Mouse (Mus musculus) olfactory bulb, adult 2 months (tissue): ENCODE measurements around the gene 3110082I17Rik.

ENCODE experiments used
- CTCF ChIP-seq: fragments of 200-500 bp; IDR thresholded peaks from 2 replicates; pipeline ENCODE4 v1.5.1; 2012; ENCODE audit warnings: low read depth, mild to moderate bottlenecking, low read length, moderate library complexity; ENCODE audit not compliant: insufficient read depth
- POLR2A ChIP-seq: fragments of 200-500 bp; IDR thresholded peaks from 2 replicates; pipeline ENCODE4 v1.6.1; 2012; ENCODE audit warnings: mild to moderate bottlenecking, low read depth, low read length, moderate library complexity; ENCODE audit not compliant: insufficient read depth

DNA sequence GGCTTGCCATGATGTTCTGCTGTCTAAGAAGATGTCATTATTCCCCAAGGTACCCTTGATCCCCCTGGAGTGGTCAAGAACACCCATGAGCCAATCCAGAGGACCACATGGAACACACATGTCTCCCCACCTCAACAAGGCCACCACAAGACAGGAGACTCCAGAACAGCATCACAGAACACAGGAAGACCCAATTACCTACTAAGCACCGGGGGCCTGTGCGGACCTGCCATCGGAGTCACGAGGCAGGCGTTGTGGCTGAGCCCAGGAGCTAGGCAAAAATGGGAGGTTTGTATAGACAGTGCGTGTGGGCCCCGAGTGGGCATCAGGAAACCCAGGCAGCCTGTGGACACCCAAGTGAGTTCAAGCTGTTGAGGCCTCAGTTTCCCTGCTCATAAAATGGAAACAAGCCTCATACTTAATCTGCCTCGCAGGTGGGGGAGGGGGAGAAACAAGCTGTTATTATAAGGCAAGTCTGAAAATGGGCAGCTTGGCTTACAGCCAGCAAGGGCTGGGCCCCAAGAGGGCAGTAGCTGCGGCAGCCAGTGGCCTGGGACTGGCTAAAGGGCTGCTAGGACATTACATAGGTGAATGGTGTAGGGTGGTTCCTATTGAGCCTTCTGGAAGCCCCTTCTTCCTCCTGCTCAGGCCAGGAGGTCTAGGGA lies 136.9 kb downstream of the 3110082I17Rik start:
- TF ChIP-seq POLR2A: no peak
- no peak for TF ChIP-seq CTCF
